In the genomic region with DNA sequence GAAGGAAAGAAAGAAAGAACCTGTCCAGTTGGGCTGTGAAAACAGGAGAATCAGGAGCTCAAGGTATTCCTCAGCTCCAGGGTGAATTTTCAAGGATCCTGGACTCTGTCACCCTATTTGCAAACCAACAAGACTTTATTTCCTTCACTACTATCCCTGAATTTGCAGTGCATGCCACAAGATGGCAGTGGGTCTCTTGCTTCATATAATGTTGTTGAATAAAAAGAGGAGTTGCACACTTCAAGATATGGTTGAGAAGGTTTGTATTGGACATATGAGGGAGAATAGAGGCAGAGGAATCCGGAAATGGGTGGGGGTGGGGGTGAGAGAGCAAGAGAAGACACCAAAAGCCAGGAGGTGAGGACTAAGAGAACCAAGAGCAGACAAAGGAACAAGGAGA, we compare ENCODE assay signal across 10 mouse cellular contexts.
DNase-seq lines count a peak whose midpoint lies in the region; ATAC-seq and TF ChIP-seq lines count a peak whose summit lies in the region.
"Had no signal": no experiment of that assay in that cellular context is flagged by ENCODE, and none has a peak within 500 bp of the region (broad histone marks: within the 10 kb centered on the region; RNA-seq: fewer than 3 reads in every experiment).

No protein-coding gene starts in this region.

- H3K27ac ChIP-seq in gastrocnemius, adult 2 months, result no peak overlapping the region
- H3K27ac ChIP-seq: heart, embryonic 15.5 days; neural tube, embryonic 12.5 days had no signal

- ATAC-seq in megakaryocyte-erythroid progenitor cell, adult 5-6 weeks (replicated peaks; ENCODE audit: low FRiP score, low TSS enrichment, poor library complexity, severe bottlenecking), result no peak

- DNase-seq in gastrocnemius, adult 2 months, result no peak
- DNase-seq in gastrocnemius, postnatal 4 days (ENCODE audit: low spot score in 2 of 2), result no peak
- DNase-seq in 416B (ENCODE audit: low read depth), result peak; percentile 68
- peak; percentile 41 for DNase-seq in adrenal gland, postnatal 14 days
- DNase-seq in frontal cortex, postnatal 25 days (ENCODE audit: low spot score in 2 of 2), result peak; percentile 23 to 26
- peak; percentile 37 to 50 for DNase-seq in layer of hippocampus, postnatal 10 days (ENCODE audit: low spot score in 2 of 2)
- DNase-seq in right cerebral cortex, adult 2 months (ENCODE audit: low spot score in 2 of 2), result peak; percentile 60 to 67

- peak; percentile 66 for TF ChIP-seq CTCF in gastrocnemius, adult 2 months (IDR thresholded peaks at IDR 0.05)

- intact Hi-C loops in gastrocnemius, adult 2 months (cut with DNase I), result loop anchor here (1.0 kb wide), 1 partner anchor 194 kb away; no protein-coding TSS in a partner anchor

- H3K4me3 ChIP-seq in gastrocnemius, adult 2 months, result no peak overlapping the region
- H3K4me3 ChIP-seq: heart, embryonic 15.5 days; neural tube, embryonic 12.5 days had no signal

Comparison
In these comparisons a context has a peak if more than half of its experiments do, and no peak if none do; other contexts are left out.
1. DNase-seq: peak in 416B (single experiment), adrenal gland, postnatal 14 days (single experiment), frontal cortex, postnatal 25 days (2 of 2), layer of hippocampus, postnatal 10 days (2 of 2) and right cerebral cortex, adult 2 months (2 of 2); none in gastrocnemius, adult 2 months (single experiment) and gastrocnemius, postnatal 4 days (0 of 2).